Mouse (Mus musculus): Measurements from ENCODE around the gene Galm.

The Galm gene

DNA sequence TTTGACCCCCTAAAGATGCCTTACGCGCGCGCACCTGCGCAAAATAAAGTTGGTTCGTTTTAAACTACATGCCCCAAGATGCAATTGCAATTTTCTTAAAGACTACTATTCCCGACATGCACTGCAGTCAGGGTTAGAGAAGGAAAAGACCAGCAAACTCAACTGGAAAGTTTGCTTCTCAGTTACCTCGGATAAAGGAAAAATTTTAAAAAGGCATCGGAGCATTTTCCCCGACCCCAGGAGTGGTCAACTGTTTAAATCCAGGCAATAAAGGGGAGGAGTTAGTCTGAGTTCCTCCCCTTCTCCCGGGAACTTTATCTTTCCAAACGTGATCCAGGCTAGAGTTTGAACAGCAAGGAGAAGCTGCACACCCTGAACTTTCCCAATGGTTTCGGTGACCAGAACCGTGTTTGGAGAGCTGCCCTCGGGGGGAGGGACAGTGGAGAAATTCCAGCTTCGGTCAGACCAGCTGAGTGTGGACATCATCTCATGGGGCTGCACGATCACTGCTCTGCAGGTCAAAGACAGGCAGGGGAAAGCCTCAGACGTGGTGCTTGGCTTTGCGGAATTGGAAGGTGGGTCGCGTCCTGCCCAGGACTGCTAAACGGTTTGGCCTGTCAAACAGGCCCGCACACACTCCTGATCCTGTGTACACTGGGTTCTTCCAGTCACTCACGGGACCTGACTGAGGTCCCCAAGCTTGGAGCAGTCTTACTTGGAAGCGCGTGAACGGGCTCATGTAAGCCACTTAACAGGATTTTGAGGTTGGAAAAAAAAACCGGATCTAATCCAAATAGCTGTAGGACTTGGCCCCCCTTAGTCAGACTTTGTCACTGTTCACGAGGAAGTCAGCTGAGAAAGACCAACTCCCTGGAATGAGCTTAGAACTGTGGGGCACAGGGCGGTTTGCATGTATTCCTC lies at the start of gene Galm:
Gene Galm, plus strand, starts transcription at position 141 of the 921 bp plus-strand sequence.
- in situ Hi-C loops (cut with MboI, MseI), result loop anchor here in 1 of 2 experiments (25.0 kb wide), 1 partner anchor 1865 kb away; no protein-coding TSS in a partner anchor

DNA sequence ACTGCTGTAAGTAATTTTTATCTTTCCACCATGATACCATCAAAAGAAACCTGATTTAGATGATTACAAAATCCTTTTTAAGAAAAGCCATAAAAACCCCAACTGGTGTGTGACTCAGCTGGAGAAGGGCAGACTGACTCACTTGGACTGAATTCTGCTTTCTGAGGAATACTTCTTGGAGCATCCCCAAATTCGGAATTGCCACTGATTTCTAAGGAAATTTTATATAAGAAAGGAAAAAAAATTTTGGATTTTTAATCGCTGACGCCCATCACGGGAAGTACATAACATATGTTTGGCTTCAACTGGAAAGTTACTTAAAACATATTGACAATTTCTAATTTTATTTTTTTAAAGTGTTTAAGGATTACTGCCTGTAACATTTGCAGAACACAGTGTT lies 48.5 kb upstream of the Galm start:
- in situ Hi-C loops (cut with MboI, MseI), result no loop called here

DNA sequence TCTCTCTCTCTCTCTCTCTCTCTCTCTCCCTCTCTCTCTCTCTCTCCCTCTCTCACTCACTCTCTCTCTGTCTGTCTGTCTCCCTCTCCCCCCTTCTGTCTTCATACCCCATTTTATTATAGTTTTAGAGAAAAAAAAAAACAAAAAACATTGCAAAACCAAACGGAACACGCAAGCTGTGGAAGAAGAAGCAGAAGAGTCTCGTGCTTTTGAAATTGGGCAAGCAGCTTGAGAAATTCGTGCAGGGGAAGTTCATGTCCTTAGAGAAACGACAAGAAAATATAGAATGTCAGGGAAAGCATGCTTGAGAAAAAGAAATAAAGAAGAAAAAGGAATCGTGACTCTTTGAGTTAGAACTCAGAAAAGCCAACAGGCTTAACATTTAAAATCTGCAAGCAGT lies 44.0 kb upstream of the Galm start:
- in situ Hi-C loops (cut with MboI, MseI), result no loop called here

DNA sequence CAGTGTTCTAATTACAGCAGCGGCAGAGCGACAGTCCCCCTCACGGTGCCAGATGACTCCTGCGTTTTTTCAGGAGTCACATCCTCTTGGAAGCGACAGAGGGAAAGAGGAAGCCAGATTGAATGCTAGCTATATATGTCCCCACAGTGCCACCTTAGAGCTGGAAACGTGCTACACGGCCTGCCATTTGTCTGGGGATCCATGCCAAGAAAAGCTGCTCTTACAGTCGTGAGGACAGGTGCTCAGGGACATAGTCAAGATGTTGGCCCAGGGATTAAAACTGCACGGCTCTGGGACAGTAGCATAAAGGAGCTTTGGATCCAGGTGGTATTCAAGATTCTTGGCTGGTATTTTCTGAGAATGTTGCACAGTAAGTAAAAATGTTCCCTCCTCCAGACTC lies 42.8 kb upstream of the Galm start:
- in situ Hi-C loops (cut with MboI, MseI), result no loop called here

DNA sequence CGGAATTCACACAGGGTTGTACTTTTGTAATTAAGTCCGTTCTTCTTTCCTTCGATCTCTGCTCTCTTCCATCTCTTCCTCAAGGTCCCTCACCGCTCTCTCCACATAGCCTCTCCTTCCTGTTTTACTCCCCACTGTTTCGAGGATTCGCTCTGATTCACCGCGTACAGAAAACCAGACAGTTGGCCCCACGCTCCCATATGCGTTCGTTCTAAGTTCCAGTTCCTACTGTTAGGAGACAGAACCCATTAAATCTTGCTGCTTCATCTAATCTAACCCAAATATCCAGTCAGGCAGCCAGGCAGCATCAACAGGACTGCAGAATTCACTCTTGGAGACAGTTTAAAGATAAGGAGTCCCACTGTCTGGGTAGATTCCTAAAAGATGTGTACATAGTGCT lies 40.7 kb upstream of the Galm start:
- in situ Hi-C loops (cut with MboI, MseI), result no loop called here

DNA sequence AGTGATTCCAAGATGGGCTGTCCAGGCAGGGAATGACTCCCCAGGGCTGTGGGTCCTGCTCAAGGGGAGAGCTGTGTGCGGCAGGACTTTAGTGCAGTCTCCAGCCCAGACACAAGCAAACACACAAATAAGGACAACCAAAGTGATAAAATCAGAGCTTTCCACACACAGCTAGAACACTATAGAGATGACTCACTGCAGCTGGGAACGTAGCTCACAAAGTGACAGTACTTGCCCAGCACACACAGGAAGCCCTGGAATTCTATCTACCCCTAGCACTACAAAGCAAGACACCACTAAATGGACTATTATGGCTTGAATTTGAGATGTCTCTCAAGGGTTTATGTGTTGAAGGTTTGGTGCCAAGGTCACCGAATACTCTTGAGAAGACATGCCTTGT lies 39.1 kb upstream of the Galm start:
- in situ Hi-C loops (cut with MboI, MseI), result no loop called here

DNA sequence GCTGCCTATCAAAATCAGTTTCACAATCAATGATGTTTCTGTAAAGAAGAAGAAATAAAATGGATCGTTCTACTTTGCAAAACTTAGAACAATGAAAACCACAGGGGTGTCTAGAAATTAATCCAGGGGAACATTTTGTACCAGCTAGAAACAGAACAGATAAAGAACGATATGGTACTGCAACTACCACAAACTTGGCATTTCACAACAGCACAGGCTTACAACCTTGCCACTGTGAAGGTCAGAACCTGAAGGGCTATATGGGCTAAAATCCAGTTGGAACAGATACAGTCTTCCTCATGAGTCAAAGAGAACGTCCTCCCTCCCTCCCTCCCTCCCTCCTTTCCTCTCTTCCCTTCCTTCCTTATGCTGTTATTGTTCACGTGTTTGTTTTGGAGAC lies 36.7 kb upstream of the Galm start:
- in situ Hi-C loops (cut with MboI, MseI), result no loop called here

DNA sequence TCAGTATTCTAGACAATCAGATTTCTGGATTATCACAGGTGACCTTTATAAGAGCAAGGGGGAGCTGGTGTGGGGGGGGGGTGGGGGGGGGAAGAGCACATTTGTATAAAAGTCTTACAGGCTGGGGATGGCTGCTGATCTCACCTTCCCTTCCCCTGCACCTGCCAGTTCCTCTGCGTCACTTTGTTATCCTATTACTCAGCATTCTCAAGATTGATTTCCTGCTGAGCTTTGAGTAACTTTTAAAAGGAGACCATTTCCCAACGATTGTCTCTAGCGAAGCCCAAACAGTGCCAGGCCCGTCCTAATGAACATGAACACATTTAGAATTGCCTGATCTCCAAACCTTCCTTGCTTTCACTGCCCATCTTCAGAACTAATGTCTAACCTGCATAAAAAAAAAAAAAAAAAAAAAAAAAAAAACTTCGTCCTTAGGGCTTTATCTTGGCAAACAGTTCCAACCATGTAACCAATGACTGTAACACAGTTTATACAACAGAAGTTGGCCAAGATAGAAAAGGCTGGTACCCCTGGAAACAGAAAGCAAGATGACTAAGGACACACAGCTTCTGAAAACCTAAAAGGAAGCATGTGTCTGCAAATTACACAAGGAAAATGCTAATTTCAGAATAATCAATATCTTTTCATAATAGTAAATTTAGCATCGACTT lies 35.3 kb upstream of the Galm start:
- in situ Hi-C loops (cut with MboI, MseI), result no loop called here

DNA sequence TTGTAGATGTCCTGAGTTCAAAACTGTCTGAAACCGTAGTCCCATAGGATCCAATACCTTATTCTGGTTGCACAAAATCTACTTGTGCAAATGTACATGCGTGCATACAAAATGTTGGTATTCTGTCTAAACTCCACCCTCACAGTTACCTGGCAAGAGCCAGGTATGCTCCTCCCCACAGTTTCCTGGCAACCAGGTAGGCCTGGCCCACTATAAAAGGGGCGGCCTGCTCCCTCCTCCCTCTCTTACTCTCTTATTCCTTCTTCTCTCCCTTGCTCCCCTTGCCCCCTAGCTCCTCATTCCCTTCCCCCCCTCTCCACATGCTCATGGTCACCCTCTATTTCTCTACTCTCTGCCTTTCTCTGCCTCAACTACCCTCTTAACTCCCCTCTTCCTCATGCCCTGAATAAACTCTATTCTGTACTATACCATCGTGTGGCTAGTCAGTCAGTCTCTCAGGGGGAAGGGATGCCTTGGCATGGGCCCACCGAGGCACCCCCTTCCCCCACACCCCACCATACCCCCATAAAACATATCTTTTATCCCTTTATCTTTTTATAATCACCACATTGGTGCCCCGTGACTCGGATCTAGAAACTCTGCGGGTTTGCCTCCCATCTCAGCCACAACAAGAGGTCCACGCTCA lies 31.9 kb upstream of the Galm start:
- in situ Hi-C loops (cut with MboI, MseI), result no loop called here

DNA sequence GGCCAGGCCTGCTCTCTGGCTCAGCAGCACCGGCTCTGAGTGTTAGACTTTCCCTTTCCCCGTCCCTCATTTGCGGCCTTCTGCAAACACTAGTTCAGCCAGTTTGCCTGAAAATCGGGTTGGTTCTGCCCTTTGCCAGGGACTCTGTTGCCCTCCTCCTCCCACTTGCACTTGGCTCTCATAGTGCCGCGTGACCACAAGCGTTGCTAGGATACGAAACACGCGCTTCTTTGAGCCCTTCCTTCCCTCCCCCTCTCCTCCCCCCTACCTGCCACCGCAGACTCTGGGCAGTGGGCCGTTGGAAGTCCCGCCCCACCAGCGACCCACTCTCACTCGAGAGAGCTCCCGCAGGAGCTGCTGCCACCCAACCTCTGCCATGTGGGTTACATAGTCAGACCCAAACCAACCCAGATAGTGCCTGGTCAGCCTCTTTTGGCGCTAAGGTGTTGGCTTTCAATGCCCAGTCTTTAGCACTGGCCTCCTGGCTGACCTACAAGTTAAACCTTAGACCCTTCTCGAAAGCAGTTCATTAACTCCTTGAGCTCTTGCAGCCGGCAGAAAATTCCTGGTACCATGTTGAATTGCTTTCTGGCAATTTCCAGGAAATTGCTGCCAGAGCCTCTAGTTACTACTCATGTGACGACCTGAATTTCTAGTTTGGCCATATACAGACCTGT lies 31.1 kb upstream of the Galm start:
- in situ Hi-C loops (cut with MboI, MseI), result no loop called here

DNA sequence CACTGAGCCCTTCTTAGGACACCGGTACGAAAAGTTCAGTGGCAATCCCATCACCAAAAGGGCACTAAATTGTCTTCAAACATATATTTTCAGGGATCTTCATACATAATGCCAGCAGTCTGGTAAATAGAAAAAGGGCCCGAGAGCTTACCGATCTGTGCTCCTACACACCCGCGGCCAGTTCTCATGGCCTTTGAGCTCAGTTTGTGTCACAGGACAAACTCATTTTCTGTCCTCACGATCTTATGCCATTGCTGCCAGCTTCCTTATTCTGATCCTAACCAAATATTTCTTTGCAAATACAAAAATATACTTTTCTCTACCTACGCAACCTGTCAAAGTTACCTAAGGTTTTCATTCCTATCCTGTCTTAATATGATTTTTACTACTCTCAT lies 30.6 kb upstream of the Galm start:
- in situ Hi-C loops (cut with MboI, MseI), result no loop called here

DNA sequence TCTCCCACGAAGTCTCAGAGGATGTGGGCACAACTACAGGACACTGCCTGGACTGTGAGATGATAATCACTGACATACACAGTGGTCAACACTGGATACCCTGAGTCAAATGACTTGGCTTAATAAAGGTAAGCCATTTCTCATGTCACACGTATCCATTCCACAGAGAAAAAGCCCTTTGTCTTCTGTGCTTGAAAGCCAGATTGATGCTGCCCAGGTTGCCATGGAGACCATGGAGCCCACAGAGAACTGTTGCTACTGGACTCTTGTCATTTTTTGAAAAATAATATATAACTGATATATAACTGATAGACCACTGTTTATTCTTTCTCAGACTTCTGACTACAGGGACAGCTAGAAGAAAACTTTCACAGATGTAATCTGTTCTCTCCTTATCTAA lies 30.1 kb upstream of the Galm start:
- in situ Hi-C loops (cut with MboI, MseI), result no loop called here

DNA sequence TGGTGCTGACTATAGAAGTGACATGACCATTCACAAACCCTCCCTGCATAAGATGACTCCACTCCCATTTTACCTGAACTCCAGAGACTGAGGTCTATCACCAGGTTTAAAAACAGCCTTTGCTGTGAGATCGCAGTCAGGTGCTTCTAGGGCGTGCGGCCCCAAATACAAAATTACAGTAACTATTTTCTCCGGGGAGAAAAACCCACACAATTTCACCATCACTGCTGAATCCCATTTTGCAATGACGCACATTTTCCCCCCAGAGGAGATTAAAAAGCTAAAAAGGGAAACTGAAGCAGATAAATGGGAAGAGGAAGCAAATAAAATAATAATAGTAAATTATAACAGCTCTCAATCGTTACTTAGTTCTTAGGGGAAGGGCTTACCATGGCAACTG lies 27.4 kb upstream of the Galm start:
- in situ Hi-C loops (cut with MboI, MseI), result no loop called here

DNA sequence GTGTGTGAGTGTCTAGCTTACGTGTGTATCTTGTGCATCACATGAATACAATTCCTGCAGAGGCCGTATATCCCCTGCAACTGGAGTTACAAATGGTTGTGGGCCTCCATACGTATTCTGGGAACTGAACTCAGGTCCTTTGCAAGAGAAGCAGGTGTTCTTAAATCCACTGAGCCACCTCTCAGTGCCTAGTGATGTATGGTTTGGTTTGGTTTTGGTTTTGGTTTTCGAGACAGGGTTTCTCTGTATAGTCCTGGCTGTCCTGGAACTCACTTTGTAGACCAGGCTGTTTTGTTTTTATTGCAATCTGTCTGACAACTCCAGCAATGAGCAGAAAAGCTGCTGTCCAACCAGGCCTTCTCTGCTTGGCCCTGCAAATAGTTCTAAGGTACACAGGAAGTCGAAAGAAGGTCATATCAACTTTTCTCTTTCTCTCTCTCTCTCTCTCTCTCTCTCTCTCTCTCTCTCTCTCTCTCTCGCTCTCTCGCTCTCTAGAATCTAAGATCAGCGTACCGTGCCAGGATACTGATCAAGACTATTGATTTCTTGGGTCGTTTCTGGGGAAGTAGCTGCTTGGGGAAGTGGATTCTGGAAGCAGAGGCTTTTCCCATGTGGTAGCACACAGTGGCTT lies 21.8 kb upstream of the Galm start:
- in situ Hi-C loops (cut with MboI, MseI), result loop anchor here in 1 of 2 experiments (5.0 kb wide), 1 partner anchor 33 kb away; no protein-coding TSS in a partner anchor

DNA sequence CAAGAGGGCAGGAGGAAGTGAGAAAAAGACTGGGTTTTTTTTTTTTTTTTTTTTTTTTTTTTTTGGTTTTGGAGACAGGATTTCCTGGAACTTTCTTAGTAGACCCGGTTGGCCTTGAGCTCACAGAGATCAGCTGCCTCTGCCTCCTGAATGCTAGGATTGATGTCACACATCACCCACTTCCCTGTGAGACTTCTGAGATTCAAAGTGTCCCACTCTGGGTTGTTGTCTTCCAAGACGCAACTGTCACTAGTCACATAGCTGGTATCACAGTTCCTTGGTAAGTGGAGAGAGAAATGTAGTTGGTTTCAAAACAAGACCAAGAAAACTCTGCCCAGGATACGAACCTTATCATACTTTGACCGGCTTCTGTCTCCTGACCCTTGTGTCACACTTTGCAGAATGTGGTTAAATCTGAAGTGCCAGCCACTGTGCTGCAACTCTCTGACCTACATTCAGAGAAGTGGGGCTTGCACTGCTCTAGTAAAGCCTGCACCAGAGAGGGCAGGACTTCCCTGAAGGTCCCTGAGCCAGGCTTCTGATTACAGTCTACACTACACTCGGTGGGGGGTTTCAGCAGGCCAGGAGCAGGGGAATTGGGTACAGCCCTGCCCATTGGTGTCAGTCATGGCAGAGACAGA lies 14.5 kb upstream of the Galm start:
- in situ Hi-C loops (cut with MboI, MseI), result loop anchor here in 1 of 2 experiments (10.0 kb wide), 1 partner anchor 62 kb away; no protein-coding TSS in a partner anchor

DNA sequence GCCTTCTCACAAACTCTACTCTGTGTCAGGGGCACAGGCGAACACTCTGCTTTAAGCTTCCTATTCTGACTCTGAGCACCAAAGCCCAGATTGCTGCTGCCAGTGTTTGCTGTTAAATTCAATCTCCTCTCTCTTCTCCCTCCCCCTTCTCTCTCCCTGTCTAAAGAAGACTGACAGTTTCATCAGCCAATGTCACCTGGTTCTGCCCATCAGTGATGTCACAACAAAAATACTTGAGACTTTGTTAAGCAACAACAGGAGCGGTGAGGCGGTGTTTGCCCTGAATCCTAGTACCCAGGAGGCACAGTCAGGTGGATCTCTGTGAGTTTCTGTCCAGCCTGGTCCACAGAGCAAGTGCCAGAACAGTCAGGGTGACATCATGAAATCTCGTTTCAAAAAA lies 13.8 kb upstream of the Galm start:
- in situ Hi-C loops (cut with MboI, MseI), result loop anchor here in 1 of 2 experiments (10.0 kb wide), 1 partner anchor 61 kb away; no protein-coding TSS in a partner anchor

DNA sequence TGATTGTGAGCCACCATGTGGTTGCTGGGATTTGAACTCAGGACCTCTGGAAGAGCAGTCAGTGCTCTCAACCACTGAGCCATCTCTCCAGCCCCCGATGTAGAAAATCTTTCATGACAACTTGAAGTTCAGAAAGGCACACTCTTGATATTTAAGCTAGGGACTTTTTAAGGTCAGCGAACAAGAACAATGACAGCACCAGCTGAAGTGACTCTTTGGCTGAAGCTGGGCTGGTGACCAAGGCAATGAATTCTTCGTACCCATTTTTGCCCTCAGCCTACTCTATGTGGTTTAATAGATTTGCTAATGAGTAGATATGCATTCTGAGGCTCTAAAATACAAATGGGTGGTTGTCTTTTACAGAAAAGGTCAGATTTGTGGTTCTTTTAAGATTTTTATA lies 6.9 kb upstream of the Galm start:
- in situ Hi-C loops (cut with MboI, MseI), result no loop called here

DNA sequence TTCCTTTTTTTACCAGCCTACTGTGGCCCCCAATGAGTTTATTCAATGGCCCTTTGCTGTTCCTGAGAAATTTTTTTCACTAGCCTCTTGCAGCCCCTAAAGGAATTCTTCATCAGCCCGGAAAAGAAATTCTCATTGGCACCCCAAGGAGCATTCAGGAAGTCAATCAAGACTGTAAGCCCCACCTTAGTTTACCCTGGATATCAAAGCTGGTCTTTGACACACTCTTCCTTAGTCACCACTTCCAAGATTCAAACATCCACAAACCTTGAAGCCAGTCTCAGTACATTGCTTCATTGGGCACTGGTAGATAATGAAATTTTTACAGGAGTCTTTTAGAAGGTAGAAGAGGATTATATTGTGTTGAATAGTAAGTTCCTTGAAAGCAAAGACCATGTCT lies 5.4 kb upstream of the Galm start:
- in situ Hi-C loops (cut with MboI, MseI), result no loop called here

DNA sequence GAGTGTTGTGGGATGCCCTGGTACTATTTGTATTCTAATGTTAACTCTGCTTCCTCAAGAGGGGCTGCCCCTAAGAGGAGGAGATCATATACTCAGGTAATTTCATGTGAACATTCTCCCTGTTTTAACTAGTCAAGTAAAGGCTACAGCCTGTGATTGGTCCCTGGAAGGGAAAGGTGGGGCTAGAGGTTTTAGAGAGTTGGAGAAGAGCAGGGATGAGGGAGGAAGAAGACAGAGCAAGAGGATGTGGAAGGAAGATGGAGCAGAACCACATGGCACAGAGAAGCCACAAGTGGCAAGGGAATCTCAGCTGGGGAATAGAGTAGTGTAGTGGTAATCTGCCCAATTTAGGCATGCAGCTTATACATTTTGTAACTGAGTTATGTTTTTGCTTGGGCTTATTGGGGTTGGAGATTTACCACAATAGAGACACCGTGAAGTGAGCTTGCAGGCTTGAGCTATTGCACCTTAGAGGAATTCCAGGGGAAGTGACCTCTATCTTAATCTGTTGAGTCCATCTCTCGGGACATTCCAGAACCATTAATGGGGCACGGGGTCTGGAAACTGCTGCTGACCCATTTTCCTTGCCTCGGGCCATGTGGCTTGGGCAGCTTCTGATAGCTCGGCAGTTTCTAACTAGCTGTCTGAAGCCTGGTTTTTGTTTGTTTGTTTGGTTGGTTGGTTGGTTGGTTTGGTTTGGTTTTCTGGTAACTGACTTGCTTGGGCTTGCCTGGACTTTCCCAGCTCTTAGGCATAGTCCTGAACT lies 2.1 kb upstream of the Galm start:
- in situ Hi-C loops (cut with MboI, MseI), result loop anchor here in 1 of 2 experiments (25.0 kb wide), 1 partner anchor 1863 kb away; no protein-coding TSS in a partner anchor

DNA sequence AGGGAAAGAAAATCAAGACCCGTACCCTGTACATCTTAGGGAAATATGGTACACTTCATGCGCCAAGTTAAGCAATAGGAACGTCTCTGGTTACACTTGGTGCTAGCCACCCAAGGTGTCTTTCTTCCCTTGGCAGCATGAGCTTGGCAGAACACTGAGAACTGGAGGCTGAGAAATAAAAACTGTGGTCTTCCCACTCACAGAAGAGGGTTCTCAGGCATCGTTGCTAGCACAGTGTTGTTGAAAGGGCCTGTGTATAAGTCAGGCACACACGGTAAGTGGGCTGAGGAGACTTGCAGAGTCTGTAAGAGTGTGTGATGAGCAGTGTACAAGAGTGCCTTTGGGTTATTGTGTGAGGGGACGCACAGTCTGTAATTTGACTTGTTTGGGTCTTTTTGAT lies 1.1 kb upstream of the Galm start:
- in situ Hi-C loops (cut with MboI, MseI), result loop anchor here in 1 of 2 experiments (25.0 kb wide), 1 partner anchor 1864 kb away; no protein-coding TSS in a partner anchor

Data from T-helper 17 cell (primary cell).